Mouse (Mus musculus) adrenal gland (tissue): ENCODE data around the gene Iqgap2.

Experiments
- intact Hi-C: fragments of 180-260 bp; cut with DNase I; formaldehyde crosslinking; loops from one replicate; pipeline ENCODE4 v1.15.1; 2025

Gene Iqgap2

GRCm38 (mm10) chr13:95629751-95630150 lies 262.0 kb downstream of the Iqgap2 start:
- intact Hi-C loops = no loop called here

- intact Hi-C loops = no loop called here
Measured at GRCm38 (mm10) chr13:95626696-95627095, 265.0 kb downstream of the Iqgap2 start.

GRCm38 (mm10) chr13:95623042-95623441 lies 268.7 kb downstream of the Iqgap2 start:
- intact Hi-C loops = no loop called here

- intact Hi-C loops = no loop called here
Measured at GRCm38 (mm10) chr13:95621563-95621962, 270.2 kb downstream of the Iqgap2 start.

GRCm38 (mm10) chr13:95618859-95619258 lies 272.9 kb downstream of the Iqgap2 start:
- intact Hi-C loops = no loop called here

GRCm38 (mm10) chr13:95618309-95618712 lies 273.4 kb downstream of the Iqgap2 start, which contains the start of gene F2r:
Gene F2r, minus strand, starts transcription at chr13:95618487.
- intact Hi-C loops = no loop called here

GRCm38 (mm10) chr13:95617671-95618171 lies 274.0 kb downstream of the Iqgap2 start:
- intact Hi-C loops = no loop called here

- intact Hi-C loops = no loop called here
Measured at GRCm38 (mm10) chr13:95617082-95617670, 274.5 kb downstream of the Iqgap2 start.

- intact Hi-C loops = no loop called here
Measured at GRCm38 (mm10) chr13:95616512-95616911, 275.2 kb downstream of the Iqgap2 start.

GRCm38 (mm10) chr13:95614757-95615156 lies 277.0 kb downstream of the Iqgap2 start:
- intact Hi-C loops = no loop called here

- intact Hi-C loops = no loop called here
Measured at GRCm38 (mm10) chr13:95612243-95612642, 279.5 kb downstream of the Iqgap2 start.

- intact Hi-C loops = no loop called here
Measured at GRCm38 (mm10) chr13:95611752-95612151, 280.0 kb downstream of the Iqgap2 start.

GRCm38 (mm10) chr13:95610786-95611562 lies 280.7 kb downstream of the Iqgap2 start:
- intact Hi-C loops = no loop called here

- intact Hi-C loops = no loop called here
Measured at GRCm38 (mm10) chr13:95609088-95609420, 282.7 kb downstream of the Iqgap2 start.

- intact Hi-C loops = no loop called here
Measured at GRCm38 (mm10) chr13:95608416-95609087, 283.2 kb downstream of the Iqgap2 start.

GRCm38 (mm10) chr13:95607019-95607418 lies 284.7 kb downstream of the Iqgap2 start:
- intact Hi-C loops = no loop called here

GRCm38 (mm10) chr13:95604288-95604687 lies 287.4 kb downstream of the Iqgap2 start:
- intact Hi-C loops = no loop called here

GRCm38 (mm10) chr13:95599833-95600359 lies 291.8 kb downstream of the Iqgap2 start:
- intact Hi-C loops = no loop called here

GRCm38 (mm10) chr13:95598232-95598920 lies 293.3 kb downstream of the Iqgap2 start:
- intact Hi-C loops = no loop called here

- intact Hi-C loops = no loop called here
Measured at GRCm38 (mm10) chr13:95597578-95597977, 294.1 kb downstream of the Iqgap2 start.

- intact Hi-C loops = no loop called here
Measured at GRCm38 (mm10) chr13:95596689-95597088, 295.0 kb downstream of the Iqgap2 start.
